Mouse (Mus musculus) left cerebral cortex, postnatal 10 days (tissue): ENCODE data around the gene Xk. TPM values are rescaled to one million over a fixed set of nuclear protein-coding genes. Genes with fewer than 3 reads are reported as not detected.
A peak's percentile ranks its signal among the peaks of the same experiment; 100 is the strongest.
"Not testable (repeated sequence)": the region's sequence is repeated elsewhere in the genome, so short reads cannot be mapped to it uniquely, and the experiment has no call there.

Experiments
- DNase-seq, 2 experiments: peaks; one replicate each; pipeline ENCODE4 v3.0.0; 2021 to 2022; ENCODE audit warnings: low spot score in 2 of 2, mixed read lengths in 1 of 2; ENCODE audit errors: extremely low spot score in 1 of 2
- intact Hi-C: fragments of 180-260 bp; cut with DNase I; formaldehyde crosslinking; loops from one replicate; pipeline ENCODE4 v1.15.1; 2025
- total RNA-seq, 2 experiments: library from RNA; stranded (reverse); gene quantifications; 2 replicates each; pipeline ENCODE4 v1.2.3; 2021

Xk gene
- total RNA-seq, 2 experiments from 2014 or later = 12.7 to 13.6 TPM

DNA sequence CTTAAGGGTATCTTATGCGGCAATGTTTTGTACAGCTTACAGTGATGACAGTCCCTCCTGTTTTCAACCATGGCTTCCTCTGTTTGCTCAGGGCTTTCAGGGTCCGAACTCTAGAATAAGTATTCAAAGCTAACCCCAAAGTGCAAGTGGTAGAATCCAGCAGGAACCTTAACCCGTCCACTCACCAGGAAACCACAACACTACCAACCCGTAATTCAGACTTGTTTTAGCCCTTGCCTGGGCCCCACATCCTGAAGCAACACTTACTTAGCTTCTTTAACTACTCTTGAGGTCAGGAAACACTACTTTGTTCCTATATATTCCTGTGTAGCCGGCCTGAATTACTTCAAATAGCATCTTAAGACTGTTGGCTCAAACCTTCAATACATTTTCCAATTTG lies 30.2 kb downstream of the Xk start:
- intact Hi-C loops = no loop called here
- DNase-seq = no peak

DNA sequence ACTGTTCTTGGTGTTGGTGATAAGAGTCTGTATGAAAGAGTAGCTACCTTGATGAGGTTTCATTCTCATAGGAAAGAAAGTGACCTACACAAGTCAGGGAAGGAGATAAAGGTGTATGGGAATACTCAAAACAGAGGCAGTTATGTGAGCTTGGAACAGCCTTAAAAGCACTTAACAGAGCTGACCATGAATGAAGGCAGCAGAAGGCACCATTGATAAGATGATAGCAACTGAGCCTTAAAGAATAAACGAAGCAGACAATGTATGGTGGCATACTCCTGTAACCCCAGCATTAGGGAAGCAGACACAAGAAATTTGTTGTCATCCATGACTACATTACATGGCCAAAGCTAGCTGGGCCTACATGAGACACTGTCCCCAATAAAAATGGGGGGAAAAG lies 30.9 kb downstream of the Xk start:
- intact Hi-C loops = no loop called here
- DNase-seq = no peak

DNA sequence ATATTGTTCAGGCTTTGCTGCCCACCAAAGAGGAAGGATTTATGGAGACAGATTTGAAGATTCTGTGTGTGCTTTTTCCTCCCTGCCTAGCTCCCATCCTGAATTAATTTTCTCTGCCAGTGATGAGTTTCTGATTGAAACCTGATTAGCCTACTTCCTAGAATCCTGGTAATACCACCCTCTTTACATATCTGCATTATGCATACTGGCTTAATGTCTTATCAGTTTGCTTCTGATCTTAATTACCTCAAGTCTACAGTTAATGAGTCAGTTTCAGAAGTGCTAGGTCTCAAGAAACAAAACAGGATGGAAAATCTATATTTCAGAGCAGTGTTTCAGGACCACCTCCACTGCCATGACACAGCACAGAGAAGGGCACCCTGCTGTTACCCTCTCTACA lies 43.9 kb downstream of the Xk start:
- DNase-seq, intact Hi-C loops: not testable (repeated sequence)

DNA sequence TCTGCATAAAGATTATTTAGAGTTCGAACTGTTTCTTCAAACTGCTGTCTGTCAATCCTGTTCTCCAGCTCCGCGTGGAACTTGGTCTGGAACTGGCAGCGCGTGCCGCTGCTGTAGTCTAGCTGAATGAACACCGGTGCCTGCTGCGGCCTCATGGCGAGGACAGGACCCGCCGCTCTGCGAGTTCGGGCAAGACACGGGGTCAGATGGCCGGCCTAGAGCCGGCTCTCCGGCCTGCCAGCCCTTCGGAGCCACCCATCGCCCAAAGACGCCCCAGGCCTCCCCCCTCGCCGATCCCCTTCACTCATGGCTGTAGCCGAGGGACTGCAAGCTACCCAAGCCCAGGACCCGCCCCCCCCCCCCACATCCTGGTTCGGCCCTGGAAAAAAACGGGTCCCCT lies 55.4 kb downstream of the Xk start:
- intact Hi-C loops = not testable (repeated sequence)

DNA sequence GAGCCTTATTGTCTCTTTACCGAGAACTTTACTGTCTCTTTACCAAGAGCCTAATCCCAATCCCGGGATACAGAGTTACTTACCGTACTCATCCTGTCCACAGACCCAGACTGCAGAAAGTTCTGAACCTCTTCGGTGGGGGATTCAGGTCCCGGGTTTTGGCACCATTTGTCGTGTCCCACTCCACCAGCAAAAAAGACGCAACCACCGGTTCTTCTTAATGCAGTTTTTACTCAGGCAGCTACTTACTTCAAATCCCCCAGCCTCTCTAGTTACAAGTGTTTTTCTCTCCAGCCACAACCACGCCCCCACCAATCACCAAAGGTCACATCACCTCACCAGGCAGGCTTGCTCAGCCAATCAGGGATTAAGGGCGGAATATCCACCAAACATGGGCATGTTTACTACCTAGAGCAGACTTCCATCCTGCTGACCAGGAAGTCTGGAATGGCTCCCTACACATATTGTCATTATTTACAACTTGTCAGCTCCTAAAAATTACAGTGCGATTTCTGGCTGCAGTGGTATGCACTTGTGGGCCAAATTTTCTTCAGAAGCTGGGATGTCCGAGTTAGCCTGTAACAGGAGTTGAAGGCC lies 59.9 kb downstream of the Xk start:
- DNase-seq, intact Hi-C loops: not testable (repeated sequence)

More for the DNA sequence above, 55.4 kb downstream of the Xk start:
- not testable (repeated sequence) for DNase-seq

DNA sequence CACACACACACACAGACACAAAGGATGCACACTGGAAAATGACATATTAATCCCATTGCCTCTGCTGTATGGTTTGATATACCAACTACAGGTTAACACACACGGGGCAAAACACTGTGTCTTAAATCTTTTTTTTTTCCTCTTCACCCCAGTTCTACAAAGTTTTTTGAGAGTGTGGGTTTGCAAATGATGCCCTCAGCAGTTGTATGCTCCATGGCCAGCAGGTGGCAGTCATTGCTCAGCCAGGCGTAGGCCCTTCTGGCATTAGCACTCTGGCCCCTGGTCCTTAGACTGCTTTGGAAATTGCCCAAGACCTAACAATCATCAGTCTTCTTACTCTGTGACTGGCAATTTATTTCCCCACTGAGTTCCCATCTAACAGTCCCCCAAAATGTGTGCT lies 60.5 kb downstream of the Xk start:
- intact Hi-C loops = not testable (repeated sequence)
- peak; percentile 5 to 18 for DNase-seq

DNA sequence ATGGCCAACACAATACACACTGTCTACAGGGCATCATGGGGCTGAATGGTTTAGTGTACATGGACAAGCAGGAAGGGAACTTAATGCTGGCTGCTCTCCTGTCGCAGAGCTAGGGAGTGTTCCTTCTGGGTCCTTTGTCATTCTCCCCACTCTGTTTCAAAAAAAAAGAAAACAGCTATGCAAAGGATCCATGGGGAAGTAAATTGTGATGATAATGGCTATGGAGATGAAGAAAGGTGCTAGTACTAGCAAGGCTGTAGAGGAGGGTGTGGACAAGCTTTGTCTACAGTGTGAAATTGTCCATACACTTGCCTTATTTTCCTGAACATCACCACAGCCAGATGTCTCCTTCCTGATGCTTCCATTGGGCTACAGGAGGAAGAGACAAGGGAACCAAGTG lies 62.4 kb downstream of the Xk start:
- intact Hi-C loops = loop anchor here (5.0 kb wide), 1 partner anchor 177 kb away; no protein-coding TSS in a partner anchor
- DNase-seq = not testable (repeated sequence)

DNA sequence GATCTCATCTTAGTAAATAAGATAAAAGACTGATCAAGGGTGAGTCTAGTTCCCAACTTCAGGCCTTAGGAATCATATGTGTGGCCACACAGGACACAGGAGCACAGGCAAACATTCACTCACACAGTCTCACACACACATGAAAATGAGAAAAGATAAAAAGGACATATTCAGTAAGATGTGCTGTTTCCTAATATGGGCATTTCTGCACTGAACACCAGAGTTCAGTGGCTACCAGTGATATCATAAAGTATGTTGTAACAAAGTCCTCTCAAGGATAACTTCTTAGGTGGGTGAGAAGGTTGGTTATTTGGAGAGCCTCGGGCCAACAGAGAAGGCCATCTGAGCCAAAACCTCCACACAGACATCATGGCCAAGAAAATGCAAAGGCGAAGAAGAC lies 77.8 kb downstream of the Xk start, which contains the start of gene H2al1k:
TSS of gene H2al1k (plus strand) at position 301 of the 400 bp plus-strand sequence.
- intact Hi-C loops = not testable (repeated sequence)

More for the DNA sequence above, 77.8 kb downstream of the Xk start, which contains the start of gene H2al1k:
- DNase-seq = not testable (repeated sequence)

Other genes starting within 250 kb of the Xk start
- not detected for gene Fthl17e, start 239.3 kb upstream of the Xk start, total RNA-seq
- gene Fthl17f, start 209.7 kb upstream of the Xk start, total RNA-seq = not detected
- not detected for gene 4930402K13Rik, start 168.2 kb upstream of the Xk start, total RNA-seq
- gene Lancl3, start 72.9 kb upstream of the Xk start, total RNA-seq = 1 to 10 TPM; 6.3 to 8.0 TPM
- not detected for gene Gm14862, start 15.9 kb upstream of the Xk start, total RNA-seq
- gene H2al1m, start 11.0 kb downstream of the Xk start, total RNA-seq = not detected
- gene H2al1k, start 77.9 kb downstream of the Xk start, total RNA-seq = not detected
- under 1 TPM; 0.17 to 0.30 TPM for gene Cybb, start 215.0 kb downstream of the Xk start, total RNA-seq